Mouse (Mus musculus) v-Abl transformed pro-B cells (cell line): ENCODE measurements around the gene Yars.

ENCODE experiments used
- in situ Hi-C, 2 experiments: fragments of 400-800 bp; cut with MboI; formaldehyde crosslinking; loops; one replicate each; pipeline ENCODE4 v1.15.1; 2025; ENCODE audit not compliant: unreplicated experiment in 2 of 2

The Yars gene

DNA sequence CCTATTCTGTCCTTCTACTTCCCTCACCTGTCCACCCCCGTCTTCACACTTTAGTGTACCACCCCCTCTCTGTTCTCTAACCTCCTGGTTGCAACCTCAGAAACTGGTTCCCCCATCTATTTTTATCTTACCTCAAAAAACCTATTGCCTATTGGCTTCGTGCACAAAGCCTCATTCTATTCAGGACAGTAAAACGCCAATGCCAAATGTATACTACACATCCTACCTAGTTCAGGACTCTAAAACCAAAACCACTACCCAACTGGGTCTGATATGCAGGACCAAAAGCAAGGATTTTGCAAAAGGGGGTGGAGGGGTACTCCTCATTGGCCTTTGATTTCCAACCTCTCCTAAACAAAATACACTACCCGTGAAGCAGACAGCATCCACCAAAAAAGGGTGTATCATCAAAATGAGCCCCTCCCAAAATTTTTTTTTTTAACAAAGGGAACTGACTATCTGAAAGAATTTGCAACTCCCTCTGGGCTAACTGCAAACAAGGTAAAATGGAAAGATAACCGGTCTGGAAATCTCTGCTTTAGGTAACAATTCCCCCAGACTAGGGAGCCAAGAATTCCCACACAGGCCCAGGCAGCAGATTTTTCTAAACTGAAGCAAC, 1.4 kb upstream of the Yars start:
- in situ Hi-C loops = no loop called here

DNA sequence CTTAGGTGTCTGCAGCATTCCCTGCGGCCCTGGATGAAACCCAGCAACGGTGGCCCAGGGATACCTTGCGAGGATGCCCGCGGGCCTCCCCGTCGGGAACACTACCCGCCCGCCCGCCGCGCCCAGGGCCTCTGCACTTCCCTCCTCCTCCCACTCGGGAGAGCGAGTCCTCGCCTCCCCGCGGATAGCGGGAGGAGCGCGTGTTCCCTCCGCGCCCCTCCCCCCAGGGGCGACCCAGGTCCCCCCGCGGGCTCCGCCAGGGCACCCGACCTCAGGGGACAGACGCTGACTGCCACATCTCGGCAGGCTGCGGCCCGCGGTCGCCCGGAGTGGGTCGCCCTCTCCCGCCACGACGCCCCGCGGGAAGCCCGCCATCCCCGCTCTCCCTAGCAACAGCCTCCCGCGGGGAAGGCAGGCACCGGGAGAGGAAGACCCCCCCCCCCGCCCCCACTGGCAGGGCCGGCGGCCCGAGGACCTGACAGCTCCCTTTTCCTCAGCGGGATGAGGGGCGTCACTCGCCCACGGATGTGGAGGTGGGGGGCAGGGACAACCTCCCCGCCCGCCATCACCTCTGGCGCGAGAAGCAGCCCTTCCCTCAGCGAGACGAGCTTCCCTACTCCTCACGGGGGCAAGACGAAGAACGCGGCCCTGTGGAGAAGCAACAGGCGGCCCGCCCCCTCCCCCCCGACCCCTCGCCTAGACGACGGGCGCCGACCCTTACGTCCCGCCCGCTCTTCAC, 588 bp upstream of the Yars start:
- in situ Hi-C loops = no loop called here

DNA sequence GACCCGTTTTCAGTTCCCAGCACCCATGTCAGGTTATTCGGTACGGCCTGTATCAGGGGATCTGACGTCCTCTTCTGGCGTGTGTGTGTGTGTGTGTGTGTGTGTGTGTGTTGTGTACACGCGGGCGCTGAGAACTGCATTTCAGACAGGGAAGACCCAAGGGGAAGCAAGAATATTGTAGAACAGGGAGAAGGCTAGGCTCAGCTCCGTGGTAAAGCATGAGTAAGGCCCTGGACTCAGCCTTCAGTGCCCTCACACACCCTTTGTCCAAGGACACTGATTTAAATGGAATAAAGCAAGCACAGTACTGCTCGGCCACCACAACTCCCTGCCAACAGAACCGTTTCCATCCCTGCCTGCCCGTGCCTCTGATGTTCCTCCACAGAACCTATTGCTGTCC, 978 bp downstream of the Yars start:
- in situ Hi-C loops = loop anchor here in 1 of 2 experiments (5.0 kb wide), 1 partner anchor 267 kb away; no protein-coding TSS in a partner anchor

DNA sequence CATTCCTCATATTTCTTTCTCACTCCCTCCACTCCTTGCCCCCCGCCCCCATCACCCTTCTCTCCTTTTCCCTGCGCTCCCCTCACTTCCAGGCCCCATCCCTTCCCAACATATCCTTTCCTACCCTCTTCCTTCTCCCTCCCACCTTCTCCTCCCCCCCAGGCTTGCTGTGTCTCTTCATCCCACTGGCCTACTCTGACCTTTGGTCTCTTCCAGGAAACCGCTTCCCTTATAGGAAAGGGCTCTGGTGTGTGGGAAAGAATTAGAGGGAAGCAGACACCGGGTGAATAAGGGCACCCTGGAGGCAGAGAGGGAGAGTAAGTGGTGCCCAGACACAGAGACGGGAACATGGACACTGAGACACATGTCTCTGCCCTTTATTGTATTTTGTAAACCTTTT, 2.1 kb downstream of the Yars start:
- in situ Hi-C loops = loop anchor here in 1 of 2 experiments (5.0 kb wide), 1 partner anchor 266 kb away; no protein-coding TSS in a partner anchor

DNA sequence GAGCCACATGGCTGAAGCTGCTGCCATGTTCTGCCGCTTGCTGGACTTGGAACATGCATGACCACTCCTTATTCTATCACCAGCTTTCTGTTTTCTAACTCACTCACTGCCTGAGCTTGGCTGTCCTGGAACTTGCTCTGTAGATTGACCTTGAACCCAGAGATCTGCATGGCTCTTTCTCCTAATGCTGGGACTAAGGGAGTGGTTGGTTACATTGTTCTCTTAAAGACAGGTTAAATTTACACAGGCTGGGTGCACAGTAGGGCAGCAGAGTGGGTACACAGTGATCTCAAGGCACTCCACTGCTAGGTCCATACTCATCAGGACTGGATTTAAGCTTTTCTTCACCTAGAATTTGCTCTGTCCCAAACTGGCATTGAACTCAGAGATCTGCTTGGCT, 4.7 kb downstream of the Yars start:
- in situ Hi-C loops = loop anchor here in 1 of 2 experiments (5.0 kb wide), 1 partner anchor 263 kb away; no protein-coding TSS in a partner anchor

DNA sequence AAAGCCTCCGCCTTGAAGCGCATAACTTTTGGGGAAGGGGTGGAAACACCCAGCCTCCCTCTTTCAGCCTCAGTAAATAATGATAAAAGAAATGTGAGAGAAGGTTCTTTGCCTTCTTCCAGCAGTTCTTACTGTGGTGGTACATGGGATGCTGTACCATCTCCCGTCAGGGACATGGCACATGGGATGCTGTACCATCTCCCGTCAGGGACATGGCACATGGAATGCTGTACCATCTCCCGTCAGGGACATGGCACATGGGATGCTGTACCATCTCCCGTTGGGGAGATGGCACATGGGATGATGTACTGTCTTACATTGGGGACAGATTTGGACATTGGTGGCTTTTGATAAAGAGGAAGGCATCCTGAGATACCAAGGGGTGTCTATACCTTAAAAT, 8.0 kb downstream of the Yars start:
- in situ Hi-C loops = no loop called here

DNA sequence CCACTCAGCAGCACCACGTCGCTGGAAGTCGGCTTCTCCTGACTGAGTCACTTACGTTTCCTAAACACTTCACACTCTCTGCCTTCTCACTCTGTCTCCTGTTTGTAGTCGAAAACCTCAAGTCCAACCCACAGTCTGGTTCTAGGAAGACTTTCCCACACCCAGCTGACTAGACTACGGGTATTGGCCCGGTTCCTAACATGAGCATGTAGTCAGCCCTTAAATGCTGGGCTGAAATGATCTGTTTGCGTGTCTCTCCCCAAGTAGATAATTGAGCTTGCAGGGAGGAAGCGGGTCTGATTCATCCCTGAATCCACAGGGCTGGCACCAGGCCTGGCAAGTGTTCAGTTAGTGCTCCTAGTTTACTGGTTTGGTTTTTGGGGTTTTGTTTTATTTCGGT, 15.1 kb downstream of the Yars start:
- in situ Hi-C loops = loop anchor here in 1 of 2 experiments (10.0 kb wide), 1 partner anchor 250 kb away; no protein-coding TSS in a partner anchor

DNA sequence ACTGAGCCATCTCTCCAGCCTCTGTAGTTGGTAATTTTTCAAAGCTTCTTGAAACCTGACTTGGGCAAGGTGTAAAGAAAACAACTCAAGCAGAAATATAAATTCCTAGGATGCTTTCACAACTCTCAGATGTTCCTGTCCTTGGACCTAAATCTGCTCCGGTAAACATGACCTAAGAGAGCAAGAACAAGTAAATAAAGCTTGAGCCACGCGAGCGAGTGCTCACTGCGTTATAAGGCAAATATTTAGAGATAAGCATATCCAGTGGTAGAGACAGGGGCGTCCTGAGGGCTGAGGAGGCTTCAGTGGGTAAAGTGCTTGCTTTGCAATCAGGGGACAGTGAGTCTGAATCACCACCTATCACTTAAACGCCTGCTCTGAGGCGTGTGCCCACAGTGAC, 17.2 kb downstream of the Yars start:
- in situ Hi-C loops = loop anchor here in 1 of 2 experiments (10.0 kb wide), 1 partner anchor 248 kb away; no protein-coding TSS in a partner anchor

DNA sequence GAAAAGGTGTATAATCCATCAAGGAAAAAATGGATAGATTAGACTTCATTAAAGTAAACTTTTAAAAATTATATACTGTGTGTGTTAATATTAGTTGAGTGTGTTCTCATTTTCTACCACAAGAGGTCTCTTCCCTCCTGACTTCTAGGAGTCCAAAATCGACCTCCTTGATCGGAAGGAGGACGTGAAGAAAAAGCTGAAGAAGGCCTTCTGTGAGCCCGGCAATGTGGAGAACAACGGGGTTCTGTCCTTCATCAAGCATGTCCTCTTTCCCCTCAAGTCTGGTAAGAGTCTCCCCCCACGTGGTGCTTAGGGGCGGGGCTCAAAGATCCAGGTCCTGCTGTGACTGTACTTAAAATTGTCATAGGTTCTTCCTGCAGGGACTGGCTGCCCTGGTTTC, 19.9 kb downstream of the Yars start:
- in situ Hi-C loops = loop anchor here in 1 of 2 experiments (10.0 kb wide), 1 partner anchor 245 kb away; no protein-coding TSS in a partner anchor

DNA sequence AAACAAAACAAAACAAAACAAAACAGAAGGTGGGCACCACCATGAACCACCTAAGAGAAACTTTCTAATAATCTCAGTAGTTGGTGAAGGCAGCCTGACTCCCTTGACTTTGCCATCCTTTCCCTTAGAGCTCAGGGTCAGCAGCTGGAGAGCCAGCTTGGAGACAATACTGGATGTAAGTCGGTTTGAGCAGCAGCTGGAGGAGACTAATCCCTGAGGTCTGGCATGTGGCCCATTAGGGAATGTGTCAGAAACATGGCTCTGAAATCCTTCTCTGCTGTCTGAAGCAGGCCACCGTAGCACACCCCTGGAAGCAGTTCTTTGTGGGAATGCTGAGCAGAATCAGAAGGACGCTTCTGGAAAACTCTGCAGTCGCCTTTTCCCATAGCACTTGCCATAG, 21.9 kb downstream of the Yars start:
- in situ Hi-C loops = loop anchor here (5.0 kb wide), 1 partner anchor 66 kb away; no protein-coding TSS in a partner anchor

DNA sequence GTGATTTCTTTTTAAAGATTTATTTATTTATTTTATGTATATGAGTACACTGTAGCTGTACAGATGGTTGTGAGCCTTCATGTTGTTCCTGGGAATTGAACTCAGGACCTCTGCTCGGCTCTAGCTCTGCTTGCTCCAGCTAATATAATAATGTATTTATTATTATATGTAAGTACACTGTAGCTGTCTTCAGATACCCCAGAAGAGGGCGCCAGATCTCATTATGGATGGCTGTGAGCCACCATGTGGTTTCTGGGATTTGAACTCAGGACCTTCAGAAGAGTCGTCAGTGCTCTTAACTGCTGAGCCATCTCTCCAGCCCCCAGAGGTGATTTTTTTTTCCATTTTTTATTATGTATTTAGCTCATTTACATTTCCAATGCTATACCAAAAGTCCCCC, 22.9 kb downstream of the Yars start:
- in situ Hi-C loops = loop anchor here (5.0 kb wide), 1 partner anchor 65 kb away; no protein-coding TSS in a partner anchor

DNA sequence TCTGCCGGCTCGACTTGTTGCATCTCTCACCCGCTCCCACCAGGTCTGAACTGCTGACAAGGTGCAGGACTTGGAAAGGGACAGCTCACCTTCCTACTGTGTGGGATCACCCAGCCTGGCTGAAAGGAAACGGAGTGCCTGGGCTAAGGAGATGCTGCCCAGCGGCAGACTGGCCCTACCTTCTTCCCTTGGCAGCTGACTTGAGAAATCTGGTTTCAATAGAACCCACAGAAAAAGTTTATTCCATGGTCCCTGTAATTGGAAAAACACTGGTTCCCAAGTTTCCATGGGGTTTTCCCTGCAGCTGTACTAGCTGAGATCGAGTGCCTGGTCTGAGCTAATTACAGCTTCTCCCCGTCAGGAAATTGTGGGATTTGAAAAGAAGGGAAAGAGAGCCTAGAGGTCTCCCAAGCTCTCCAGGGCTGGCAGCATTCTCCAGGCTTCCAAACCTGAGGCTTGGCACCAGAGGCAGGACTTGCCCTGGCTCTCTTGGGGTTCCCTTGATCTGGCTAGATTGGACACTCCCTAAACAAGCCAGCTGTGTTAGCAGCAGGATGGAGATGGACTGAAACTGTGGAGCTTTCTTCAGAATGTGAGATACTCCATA, 29.1 kb downstream of the Yars start:
- in situ Hi-C loops = no loop called here

DNA sequence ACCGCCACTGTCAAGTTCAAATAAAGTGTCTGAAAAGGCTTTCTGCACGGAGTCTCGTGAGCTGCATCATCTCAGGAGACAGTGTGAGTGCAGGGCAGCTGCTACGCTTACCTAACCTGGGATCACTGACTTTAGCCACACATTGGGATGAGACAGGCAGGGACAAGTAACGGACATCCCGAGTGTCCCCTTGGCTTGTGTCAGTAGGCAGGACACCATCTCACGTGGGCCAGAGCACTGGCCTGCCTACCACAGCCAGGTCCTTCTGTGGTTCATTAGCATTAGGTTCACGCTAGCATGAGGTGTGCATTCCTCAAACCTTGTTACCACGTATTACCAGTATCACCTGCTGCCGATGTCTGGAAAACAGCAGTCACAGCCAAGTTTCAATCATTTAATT, 29.6 kb downstream of the Yars start:
- in situ Hi-C loops = no loop called here

DNA sequence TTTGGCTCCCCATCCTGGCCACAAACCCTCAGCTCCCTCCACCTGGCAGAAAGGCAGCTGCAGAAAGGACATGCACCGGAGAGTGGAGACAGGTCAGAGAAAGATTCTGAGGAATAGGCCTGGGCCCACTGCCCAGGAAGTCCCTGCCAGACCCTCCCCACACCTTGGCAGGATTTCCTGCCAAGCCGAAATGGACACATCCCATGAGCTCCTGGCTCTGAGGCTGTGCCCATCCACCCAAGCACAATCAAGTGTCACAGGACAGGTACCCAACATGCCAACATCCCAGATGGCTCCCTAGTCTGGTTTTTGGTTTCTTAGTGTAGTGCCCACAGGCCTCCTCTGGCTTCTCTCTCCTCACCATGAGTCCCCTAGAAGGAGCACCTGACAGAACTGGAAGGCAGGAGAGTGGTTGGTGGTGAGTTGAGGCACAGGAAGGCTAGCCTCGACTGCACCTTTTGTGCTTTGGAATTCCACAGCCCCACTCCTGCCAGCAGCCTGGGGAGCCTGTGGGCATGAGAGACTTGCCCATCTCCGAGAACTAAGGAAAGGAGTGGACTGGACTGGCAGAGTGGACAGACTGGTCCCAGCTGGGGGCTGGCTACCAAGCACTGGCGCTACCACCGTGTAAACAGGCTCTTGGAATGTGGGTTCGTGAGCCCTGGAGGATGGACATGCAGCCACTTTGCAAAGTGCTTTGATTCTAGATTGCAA, 31.0 kb downstream of the Yars start:
- in situ Hi-C loops = no loop called here

DNA sequence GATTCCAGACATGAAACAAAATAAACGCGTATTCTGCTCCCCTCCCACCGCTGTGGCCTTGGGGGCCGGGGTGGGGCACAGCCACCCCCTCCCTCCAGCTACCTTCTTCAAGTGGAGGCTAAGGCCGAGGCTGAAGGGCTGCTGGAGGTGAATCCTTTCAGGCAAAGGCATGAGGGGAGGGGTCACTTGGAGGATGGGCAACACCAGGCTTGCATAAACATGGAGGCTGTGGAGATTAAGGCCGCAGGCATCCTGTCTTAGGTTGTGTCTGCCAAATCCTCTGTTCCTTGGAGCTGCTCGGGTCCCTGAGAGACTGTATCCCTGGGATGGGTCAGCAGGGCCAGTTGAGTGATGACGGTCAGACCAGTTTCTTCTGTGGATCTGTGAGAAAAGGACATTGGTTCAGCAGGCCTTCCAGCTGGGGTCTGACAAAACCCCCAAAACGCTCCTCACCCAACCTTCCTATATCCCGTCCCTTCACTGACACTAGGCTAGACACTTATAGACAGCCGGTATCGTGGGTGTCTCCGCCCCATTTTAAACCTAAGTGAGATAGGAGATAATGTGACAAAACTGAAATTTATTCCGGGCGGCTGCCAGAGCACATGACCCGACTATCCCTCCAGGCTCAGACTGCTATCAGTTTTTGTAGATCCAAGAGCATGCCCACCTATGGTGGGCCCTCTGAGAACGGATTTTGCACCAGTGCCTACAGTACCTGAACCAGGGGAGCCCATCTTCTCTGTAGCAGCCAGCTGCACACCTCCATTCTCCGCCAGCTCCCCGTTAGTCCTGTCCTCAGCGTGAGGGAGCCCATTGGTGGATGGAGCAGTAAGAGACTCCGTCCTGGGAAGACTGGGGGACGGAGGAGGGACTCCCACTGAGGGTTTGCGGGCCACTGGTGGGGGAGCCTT, 31.8 kb downstream of the Yars start:
- in situ Hi-C loops = no loop called here

DNA sequence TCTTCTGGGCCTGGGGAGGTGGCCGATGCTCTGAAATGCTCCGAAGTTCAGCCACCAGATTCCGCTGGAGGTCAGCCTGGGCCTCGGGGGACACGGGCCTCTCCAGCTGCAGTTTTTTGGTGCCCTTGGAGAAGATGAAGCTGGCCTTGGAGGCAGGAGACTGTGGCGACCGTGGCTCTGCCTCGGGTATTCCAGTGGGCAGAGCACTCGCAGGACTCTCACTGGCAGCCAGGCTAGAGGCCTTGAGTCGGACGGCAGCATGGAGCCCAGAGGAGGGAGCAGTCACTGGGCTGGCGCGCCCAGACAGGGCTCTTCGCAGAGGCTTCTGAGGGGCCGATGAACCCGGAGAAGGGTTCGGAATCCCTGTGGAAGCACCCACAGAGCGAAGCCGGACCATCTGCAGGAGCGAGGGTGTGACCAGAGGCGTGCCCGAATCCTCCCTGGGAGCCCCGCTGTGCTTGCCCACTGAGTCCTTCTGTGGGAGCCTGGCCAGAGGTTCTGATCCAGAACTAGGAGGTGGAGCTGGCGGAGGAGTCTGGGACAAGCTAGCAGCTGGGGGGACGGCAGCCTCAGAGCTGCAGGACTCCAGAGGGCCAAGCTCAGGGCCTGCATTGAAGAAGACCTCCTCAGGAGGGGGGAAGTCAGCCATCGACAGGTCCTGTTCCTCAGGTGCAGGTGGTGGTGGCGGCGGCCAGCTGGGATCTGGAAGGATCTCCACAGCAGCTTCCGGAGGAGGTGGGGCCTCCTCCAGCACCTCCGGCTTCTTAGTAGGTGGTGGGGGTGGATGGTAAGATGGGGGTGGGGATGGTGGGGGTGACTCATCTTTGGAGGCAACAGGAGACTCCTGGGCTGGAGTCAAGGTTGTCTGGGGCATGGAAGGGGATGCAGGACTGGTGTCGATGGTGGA, 32.7 kb downstream of the Yars start:
- in situ Hi-C loops = no loop called here

DNA sequence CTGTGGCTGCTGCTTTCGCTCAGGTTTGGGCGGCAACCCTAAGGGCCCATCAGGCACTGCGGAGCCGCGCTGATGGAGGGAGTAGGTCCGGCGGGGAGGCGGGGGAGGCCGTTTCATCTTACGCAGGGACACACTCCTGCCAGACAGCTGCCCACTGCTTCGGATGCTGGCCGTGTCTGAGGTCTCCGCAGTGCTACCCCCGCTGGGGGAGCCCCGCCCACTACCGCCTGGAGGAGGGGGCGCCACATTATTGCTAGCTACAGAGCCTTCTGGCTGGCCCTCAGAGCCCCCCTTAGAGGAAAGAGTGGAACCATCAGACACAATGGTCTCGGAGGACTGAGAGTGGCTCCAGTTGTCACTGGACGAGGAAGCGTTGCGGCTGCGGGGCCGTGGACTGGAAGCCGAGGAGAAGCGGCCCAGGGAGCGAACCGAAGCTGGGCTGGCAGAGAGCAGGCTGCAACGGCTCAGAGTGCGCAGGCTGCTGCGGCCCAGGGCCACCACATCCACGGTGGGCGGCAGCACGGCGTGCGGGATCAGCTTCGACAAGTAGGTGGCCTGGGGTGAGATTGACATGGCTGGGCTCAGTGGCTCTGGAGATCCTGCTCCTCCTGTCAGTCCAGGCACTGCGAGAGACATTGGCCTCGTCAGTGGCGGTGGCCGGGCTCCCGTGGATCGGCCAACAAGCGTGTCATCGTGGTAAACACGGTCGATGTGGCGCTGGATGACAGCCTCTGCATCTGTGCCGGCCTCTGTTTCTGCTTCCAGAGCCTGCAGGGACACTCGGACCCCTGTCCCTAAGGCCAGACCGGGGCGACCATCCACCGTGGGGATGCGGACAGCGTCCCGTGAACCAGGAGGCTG, 34.1 kb downstream of the Yars start:
- in situ Hi-C loops = no loop called here

DNA sequence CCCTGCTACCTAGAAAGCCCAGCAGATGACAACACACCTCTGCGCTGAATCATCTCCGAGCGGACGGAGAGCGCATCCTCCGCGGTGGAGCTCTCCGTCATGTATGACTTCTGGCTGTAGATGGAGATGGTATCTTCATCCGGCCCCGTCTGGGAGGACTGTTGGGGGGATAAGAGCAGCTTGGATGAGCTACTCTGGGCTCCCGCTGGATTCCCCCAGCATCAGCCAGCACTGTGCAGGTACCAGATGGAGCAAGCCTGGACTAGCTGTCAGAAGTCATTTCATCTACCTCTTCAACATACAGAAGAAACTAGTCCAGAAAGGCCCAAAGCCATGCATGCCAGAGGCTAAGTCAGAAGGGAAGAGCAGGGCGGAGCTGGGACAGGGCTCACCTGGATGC, 35.8 kb downstream of the Yars start:
- in situ Hi-C loops = no loop called here
